Mouse (Mus musculus): ENCODE data around the gene Ugt1a6a.
"Not testable (repeated sequence)": the region's sequence is repeated elsewhere in the genome, so short reads cannot be mapped to it uniquely, and the experiment has no call there.

The Ugt1a6a gene

GRCm38 (mm10) chr1:88135229-88135904, 758 bp downstream of the Ugt1a6a start:
- DNase-seq = not testable (repeated sequence)

GRCm38 (mm10) chr1:88136646-88137045, 2.0 kb downstream of the Ugt1a6a start:
- DNase-seq = no peak

- no peak for DNase-seq
Observed at GRCm38 (mm10) chr1:88137264-88137663, 2.7 kb downstream of the Ugt1a6a start.

GRCm38 (mm10) chr1:88138145-88138544, 3.5 kb downstream of the Ugt1a6a start:
- no peak for DNase-seq

GRCm38 (mm10) chr1:88140492-88140891, 5.9 kb downstream of the Ugt1a6a start:
- DNase-seq = not testable (repeated sequence)

GRCm38 (mm10) chr1:88143966-88144675, 9.5 kb downstream of the Ugt1a6a start:
- DNase-seq = peak; percentile 53

GRCm38 (mm10) chr1:88145278-88145677, 10.7 kb downstream of the Ugt1a6a start:
- DNase-seq = peak; percentile 10

- not testable (repeated sequence) for DNase-seq
Observed at GRCm38 (mm10) chr1:88150133-88150532, 15.5 kb downstream of the Ugt1a6a start.

GRCm38 (mm10) chr1:88158430-88158829, 23.8 kb downstream of the Ugt1a6a start:
- no peak for DNase-seq

- no peak for DNase-seq
Observed at GRCm38 (mm10) chr1:88165711-88166110, 31.1 kb downstream of the Ugt1a6a start, which contains the start of gene Ugt1a5. Gene Ugt1a5, plus strand, starts transcription at chr1:88166012.

- not testable (repeated sequence) for DNase-seq
Observed at GRCm38 (mm10) chr1:88172190-88172589, 37.6 kb downstream of the Ugt1a6a start.

GRCm38 (mm10) chr1:88179657-88180056, 45.0 kb downstream of the Ugt1a6a start:
- no peak for DNase-seq

- DNase-seq = no peak
Observed at GRCm38 (mm10) chr1:88186325-88186935, 51.8 kb downstream of the Ugt1a6a start.

GRCm38 (mm10) chr1:88192136-88192535, 57.5 kb downstream of the Ugt1a6a start:
- no peak for DNase-seq

GRCm38 (mm10) chr1:88195687-88196086, 61.1 kb downstream of the Ugt1a6a start:
- DNase-seq = no peak

GRCm38 (mm10) chr1:88197443-88197842, 62.8 kb downstream of the Ugt1a6a start:
- DNase-seq = no peak

GRCm38 (mm10) chr1:88199996-88200395, 65.4 kb downstream of the Ugt1a6a start:
- no peak for DNase-seq

- no peak for DNase-seq
Observed at GRCm38 (mm10) chr1:88200456-88200855, 65.8 kb downstream of the Ugt1a6a start, which contains the start of gene Ugt1a2. Gene Ugt1a2, plus strand, starts transcription at chr1:88200601.

GRCm38 (mm10) chr1:88205294-88205922, 70.8 kb downstream of the Ugt1a6a start, which contains the start of gene Dnajb3:
Gene Dnajb3, minus strand, starts transcription at chr1:88205782.
- peak; percentile 88 for DNase-seq

GRCm38 (mm10) chr1:88206843-88207479, 72.4 kb downstream of the Ugt1a6a start:
- DNase-seq = no peak

GRCm38 (mm10) chr1:88211812-88212211, 77.2 kb downstream of the Ugt1a6a start, which contains the start of gene Ugt1a1:
Gene Ugt1a1, plus strand, starts transcription at chr1:88211959.
- DNase-seq = no peak

GRCm38 (mm10) chr1:88212341-88213045, 77.9 kb downstream of the Ugt1a6a start:
- no peak for DNase-seq

Measured in thymus, postnatal 14 days (tissue).